Mouse (Mus musculus) mesoderm, embryonic 11.5 days (tissue): ENCODE data around the gene Irgm1.
"Not testable (repeated sequence)": the region's sequence is repeated elsewhere in the genome, so short reads cannot be mapped to it uniquely, and the experiment has no call there.

Experiments used
- DNase-seq: peaks from one replicate; pipeline ENCODE4 v3.0.0-alpha.2; 2012; ENCODE audit warnings: low read depth, low spot score

The Irgm1 gene

DNA sequence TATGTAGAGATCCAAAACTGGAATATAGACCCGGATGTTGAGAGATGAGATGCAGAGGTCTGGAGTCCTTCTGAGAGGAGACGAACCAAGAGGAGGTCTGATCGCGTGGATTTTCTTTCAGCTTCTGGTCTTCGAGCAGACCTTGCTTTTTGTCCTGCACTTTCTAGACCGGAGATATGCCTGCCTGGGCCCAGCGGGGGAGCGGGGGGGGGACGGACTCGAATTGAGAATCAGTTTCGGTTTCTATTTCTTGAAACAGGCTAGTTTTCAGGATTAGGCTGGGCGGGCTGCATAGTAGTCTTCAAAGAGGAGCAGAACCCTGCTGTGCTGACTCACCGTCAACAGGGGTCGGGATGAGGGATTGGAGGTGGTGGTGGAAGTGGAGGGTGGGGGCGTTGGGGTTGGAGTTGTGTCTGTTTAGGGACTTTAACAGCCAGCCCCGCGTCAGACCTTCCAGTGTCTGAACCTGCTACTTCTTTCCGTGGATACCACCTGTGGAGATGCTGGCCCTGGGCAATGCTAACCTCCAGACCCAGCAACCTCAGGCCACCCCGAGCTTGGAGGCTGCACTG is at the start of gene Irgm1:
Irgm1 (minus strand) TSS at position 483 of the 572 bp plus-strand sequence.
- peak; percentile 31 for DNase-seq

GRCm38 (mm10) chr11:48918380-48918779 is 46.9 kb upstream of the Irgm1 start:
- no peak for DNase-seq

DNA sequence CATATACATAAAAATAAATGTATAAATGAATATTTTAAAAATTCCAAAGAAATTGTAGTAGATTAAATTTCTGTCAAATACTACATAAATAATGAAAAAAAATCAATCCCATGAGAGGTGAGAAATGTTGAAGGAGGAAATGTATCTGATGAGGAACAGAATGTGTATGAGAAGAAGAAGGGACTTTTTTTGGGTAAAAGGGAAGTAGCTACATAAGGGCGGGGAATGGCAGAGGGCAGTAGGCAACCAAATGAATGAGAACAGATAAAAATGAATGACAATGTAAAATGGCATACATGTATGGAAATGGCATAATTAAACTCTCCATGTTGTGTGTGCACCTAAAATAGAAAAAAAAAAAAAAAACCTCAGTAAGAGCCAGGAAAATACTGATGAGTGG is 42.1 kb upstream of the Irgm1 start:
- DNase-seq, result no peak

DNA sequence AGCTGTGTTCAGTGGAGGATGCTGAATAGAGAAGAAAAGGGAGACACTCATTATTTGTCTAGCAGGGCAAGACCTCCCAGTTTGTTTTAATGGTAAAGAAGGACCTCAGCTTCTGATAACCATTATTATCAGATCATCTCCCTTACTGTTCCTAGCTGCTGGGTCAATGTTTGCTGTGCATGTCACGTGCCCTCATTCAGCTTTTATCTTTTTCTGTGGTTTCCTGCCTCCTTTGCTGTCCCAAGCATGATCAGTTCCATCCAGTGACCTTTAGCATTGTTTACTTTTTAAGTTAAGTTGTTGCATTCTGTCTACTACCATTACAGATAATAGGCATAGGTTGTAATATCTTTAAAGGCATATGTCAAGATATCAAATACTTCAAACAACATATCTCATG is 37.0 kb upstream of the Irgm1 start:
- no peak for DNase-seq

- DNase-seq, result no peak
These were observed 30.5 kb upstream of the Irgm1 start, which contains the start of gene Gm5431 for GRCm38 (mm10) chr11:48902021-48902420. TSS of gene Gm5431 (minus strand) at chr11:48902214.

- DNase-seq, result not testable (repeated sequence)
These were observed 30.1 kb upstream of the Irgm1 start for GRCm38 (mm10) chr11:48901567-48901930.

- not testable (repeated sequence) for DNase-seq
These were observed 29.4 kb upstream of the Irgm1 start for GRCm38 (mm10) chr11:48900654-48901566.

GRCm38 (mm10) chr11:48898812-48899431 is 27.4 kb upstream of the Irgm1 start:
- no peak for DNase-seq

- DNase-seq, result no peak
These were observed 5.2 kb upstream of the Irgm1 start for GRCm38 (mm10) chr11:48876680-48877079.

- DNase-seq, result not testable (repeated sequence)
These were observed 3.9 kb upstream of the Irgm1 start for GRCm38 (mm10) chr11:48875343-48875837.

DNA sequence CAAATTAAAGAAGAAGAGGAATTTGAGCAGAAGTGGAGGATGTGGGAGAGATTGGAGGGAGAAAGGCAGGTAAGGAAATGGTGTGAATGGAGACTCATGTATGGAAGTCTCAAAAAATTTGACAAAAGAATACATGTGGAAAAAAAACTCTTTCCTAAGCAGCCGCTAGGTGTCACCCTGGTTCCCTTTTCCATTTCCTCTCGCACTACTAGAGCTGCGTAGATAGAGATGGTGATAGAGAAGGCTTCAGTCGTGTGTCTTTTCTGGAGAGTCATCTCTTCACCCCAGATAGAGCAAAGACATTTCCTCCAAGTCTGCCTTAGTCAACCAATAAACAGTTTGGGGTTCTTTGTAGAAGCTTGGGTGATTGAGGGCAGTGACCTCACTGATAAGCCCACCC is 3.0 kb upstream of the Irgm1 start:
- peak; percentile 67 for DNase-seq

- no peak for DNase-seq
These were observed 2.3 kb upstream of the Irgm1 start for GRCm38 (mm10) chr11:48873591-48874290.

DNA sequence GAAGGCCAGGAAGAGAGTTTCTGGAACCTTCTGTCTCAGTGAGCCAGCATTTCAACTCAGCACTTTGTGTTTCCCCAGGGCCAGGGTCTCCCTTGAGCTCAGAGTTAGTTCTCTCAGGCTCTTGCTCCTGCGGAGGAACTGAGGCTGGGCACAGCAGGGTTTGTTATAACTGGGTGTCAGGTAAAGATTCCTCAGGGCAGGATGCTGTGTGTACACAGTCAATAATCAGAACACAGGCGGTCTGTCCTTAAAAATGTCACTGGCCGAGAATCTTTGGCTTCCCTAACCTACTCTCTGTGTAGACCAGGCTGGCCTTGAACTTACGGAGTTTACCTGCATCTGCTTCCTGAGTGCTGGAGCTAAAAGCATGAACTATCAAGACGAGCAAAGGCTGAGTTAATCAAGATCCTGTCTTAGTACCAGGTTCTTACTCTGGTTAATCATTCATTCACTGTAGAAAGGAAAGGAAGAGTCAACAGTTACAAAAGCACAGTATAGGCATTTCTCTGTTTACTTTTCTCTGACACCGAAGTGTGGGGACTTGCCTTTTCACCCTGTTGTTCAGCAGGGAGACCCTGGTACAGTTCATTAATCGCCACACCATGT is 1.3 kb upstream of the Irgm1 start:
- DNase-seq, result no peak

- DNase-seq, result no peak
These were observed 496 bp upstream of the Irgm1 start for GRCm38 (mm10) chr11:48871817-48872541.

DNA sequence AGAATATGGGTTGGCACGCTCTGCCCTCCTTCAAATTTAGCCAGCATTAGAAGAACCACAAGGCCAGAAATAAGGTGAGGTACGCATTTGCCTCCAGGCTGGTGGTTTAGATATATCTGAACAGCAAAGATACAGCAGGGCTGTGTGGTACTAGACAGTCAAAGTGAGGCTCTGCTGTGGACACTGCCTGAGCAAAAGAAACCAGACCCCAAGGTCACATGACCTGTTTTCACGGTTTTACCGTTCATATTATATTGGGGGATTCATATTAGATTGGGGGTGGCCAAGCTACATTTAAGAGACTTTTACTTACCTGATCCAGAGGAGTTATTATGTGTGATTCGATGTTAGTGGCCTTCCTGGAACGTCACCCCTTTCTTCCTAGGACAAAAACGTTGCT is 702 bp downstream of the Irgm1 start:
- no peak for DNase-seq

DNA sequence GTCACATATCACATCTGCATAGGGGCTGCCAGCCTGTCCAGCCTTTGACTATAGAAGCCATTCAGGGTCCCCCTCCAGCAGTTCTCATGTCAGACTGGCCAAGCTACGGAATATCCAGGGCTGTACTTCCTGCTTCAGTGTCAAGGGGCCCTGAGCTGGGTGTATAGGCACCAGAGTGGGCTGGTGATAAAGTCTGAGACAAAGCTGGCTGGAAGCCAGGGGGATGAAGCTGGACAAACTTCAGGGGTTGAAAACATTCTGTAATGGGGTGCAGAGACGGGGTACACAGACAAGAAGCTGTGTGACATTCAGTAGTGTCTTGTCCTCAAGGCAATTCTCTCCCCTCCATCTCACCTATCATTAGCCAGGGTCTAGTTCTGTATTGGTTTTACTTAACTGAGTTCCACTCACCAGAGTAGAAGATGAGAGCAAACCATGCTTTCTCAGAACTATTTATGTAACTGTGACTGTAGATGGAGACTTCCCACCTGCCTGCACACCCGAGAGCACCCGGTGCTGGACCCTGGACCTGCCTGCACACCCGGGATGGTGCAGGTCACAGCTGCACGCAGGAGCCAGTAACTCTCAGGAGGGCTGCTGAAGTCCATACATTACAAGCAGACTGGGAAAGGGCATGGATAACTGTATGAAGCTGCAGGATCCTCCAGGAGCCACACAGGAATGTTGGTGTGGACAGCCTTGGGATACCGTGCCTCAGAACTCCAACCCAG is 1.9 kb downstream of the Irgm1 start:
- no peak for DNase-seq

- no peak for DNase-seq
These were observed 5.0 kb downstream of the Irgm1 start for GRCm38 (mm10) chr11:48866481-48866880.

DNA sequence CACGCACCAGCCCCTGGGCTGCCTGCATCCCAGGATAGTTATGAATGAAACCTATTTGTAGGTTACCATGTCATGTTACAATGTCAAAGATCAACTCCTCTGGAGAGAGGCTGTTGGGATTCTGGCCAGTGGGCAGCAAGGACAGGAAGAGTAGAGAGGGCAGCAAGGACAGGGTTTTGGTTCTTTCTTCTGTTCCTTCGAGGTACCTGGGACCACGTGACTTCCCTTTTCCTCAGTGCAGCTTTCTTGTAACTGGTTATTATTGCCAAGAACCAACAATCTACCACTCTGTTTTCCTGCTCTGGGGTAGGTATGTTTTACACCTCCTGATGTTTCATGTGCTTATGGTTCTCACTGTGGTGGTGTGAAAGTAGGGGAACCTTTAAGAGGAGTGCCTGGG is 7.7 kb downstream of the Irgm1 start:
- no peak for DNase-seq

- DNase-seq, result no peak
These were observed 8.6 kb downstream of the Irgm1 start for GRCm38 (mm10) chr11:48862784-48863319.

DNA sequence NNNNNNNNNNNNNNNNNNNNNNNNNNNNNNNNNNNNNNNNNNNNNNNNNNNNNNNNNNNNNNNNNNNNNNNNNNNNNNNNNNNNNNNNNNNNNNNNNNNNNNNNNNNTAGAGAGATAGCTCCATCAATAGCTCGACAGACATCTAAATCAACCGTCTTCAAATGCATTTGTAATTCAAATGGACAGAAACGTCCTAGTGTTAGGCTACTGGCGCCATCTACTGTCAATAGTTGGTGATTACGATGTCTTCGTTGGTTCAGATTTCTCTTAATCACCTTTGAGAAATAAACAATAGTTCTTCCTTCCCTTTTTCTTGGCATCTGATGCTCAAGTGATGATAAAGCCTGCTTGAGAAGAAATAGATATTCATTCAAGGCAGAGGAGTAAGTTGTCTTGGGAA is 12.5 kb downstream of the Irgm1 start:
- DNase-seq, result peak; percentile 74
